Mouse (Mus musculus) frontal cortex, postnatal 14 days (tissue): Measurements from ENCODE around the gene Fcna.

Source experiments
- DNase-seq, 2 experiments: peaks; one replicate each; pipeline ENCODE4 v3.0.0; 2022; ENCODE audit warnings: low spot score in 2 of 2

Gene Fcna

GRCm38 (mm10) chr2:25607761-25608622 lies 19.8 kb downstream of the Fcna start, which contains the start of gene Rabl6:
Gene Rabl6 (minus strand): TSS chr2:25608521.
- peak; percentile 80 to 84 for DNase-seq

- no peak for DNase-seq
Measured at GRCm38 (mm10) chr2:25602526-25602925, 25.3 kb downstream of the Fcna start.

GRCm38 (mm10) chr2:25600037-25600436 lies 27.8 kb downstream of the Fcna start:
- DNase-seq = no peak

- DNase-seq = no peak
Measured at GRCm38 (mm10) chr2:25598749-25599148, 29.1 kb downstream of the Fcna start.

GRCm38 (mm10) chr2:25596765-25597510 lies 30.9 kb downstream of the Fcna start:
- DNase-seq = no peak

- peak in 1 of 2 experiments; percentile 15 for DNase-seq
Measured at GRCm38 (mm10) chr2:25591863-25592262, 36.0 kb downstream of the Fcna start.

GRCm38 (mm10) chr2:25588227-25588907 lies 39.5 kb downstream of the Fcna start:
- peak in 1 of 2 experiments; percentile 10 for DNase-seq

- DNase-seq = no peak
Measured at GRCm38 (mm10) chr2:25587290-25587689, 40.5 kb downstream of the Fcna start.

- no peak for DNase-seq
Measured at GRCm38 (mm10) chr2:25585601-25586000, 42.2 kb downstream of the Fcna start.

GRCm38 (mm10) chr2:25584856-25585255 lies 43.0 kb downstream of the Fcna start:
- no peak for DNase-seq

GRCm38 (mm10) chr2:25584152-25584551 lies 43.7 kb downstream of the Fcna start:
- no peak for DNase-seq

GRCm38 (mm10) chr2:25583571-25583970 lies 44.3 kb downstream of the Fcna start:
- no peak for DNase-seq

- DNase-seq = peak in 1 of 2 experiments; percentile 52
Measured at GRCm38 (mm10) chr2:25583120-25583481, 44.7 kb downstream of the Fcna start.

GRCm38 (mm10) chr2:25582466-25583119 lies 45.2 kb downstream of the Fcna start:
- peak; percentile 84 to 88 for DNase-seq

GRCm38 (mm10) chr2:25581901-25582301 lies 45.9 kb downstream of the Fcna start:
- peak in 1 of 2 experiments; percentile 47 for DNase-seq

GRCm38 (mm10) chr2:25581294-25581864 lies 46.5 kb downstream of the Fcna start, which contains the start of gene Ajm1:
Gene Ajm1 (minus strand): TSS chr2:25581757.
- peak; percentile 70 to 77 for DNase-seq

- peak in 1 of 2 experiments; percentile 36 for DNase-seq
Measured at GRCm38 (mm10) chr2:25580621-25581101, 47.2 kb downstream of the Fcna start.

GRCm38 (mm10) chr2:25579737-25580460 lies 47.9 kb downstream of the Fcna start:
- DNase-seq = peak in 1 of 2 experiments; percentile 48

GRCm38 (mm10) chr2:25578796-25579736 lies 48.8 kb downstream of the Fcna start:
- no peak for DNase-seq
